Mouse (Mus musculus): Measurements from ENCODE around the gene Nectin3.
"Not testable (repeated sequence)": the region's sequence is repeated elsewhere in the genome, so short reads cannot be mapped to it uniquely, and the experiment has no call there.

The Nectin3 gene

DNA sequence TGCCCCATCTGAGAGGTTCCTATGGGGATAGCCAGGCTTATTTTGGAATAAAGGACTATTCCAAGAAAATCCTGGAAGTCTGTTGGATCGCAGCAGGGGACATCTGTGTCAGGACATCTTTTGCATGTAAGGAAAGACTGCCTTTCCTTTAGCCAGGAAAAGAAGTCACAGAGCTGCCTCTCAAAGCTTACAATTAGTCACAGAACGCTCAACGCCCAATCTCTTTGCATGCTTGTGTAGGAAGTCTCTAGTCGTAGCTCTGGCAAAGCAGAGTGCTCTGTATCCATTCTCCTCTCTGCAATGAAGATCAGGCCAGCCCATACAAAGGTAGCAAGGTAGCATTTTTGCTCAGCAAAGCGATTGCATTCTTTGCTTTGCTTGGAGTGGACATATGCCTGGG lies 114.0 kb downstream of the Nectin3 start:
- no peak for DNase-seq (ENCODE audit: low read depth, low spot score)
- no peaks in the 10 kb centered on the region for H3K27me3 ChIP-seq (ENCODE audit: control insufficient read depth, insufficient read depth, low read length, poor library complexity, severe bottlenecking)
- no peaks in the 10 kb centered on the region for H3K36me3 ChIP-seq (ENCODE audit: control insufficient read depth, insufficient read depth, low read length, poor library complexity, severe bottlenecking)

- no peaks in the 10 kb centered on the region for H3K36me3 ChIP-seq (ENCODE audit: control insufficient read depth, insufficient read depth, low read length, poor library complexity, severe bottlenecking)
- no peak for DNase-seq (ENCODE audit: low read depth, low spot score)
- no peaks in the 10 kb centered on the region for H3K27me3 ChIP-seq (ENCODE audit: control insufficient read depth, insufficient read depth, low read length, poor library complexity, severe bottlenecking)
These were observed 115.0 kb downstream of the Nectin3 start for GRCm38 (mm10) chr16:46383344-46383743.

DNA sequence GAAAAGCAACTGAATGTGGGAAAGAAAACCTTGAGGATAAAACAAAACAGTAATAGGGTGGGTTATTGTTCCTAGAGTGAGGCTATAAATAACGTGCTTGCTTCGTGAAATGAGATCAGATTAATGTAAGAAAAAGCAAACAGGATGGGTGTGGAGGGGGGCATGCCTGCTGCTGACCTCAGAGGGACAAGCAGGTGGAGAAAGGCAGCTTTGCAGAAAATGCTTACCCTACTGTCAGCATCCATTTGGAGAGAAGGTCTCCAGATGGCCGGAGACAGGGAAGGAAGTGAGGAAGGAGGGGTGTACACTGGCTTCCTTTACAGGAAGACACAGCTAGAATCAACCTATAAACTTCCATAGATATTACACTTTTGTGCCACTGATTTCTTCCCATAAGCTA lies 121.8 kb downstream of the Nectin3 start:
- Histone ChIP-seq H3K36me3 (ENCODE audit: control insufficient read depth, insufficient read depth, low read length, poor library complexity, severe bottlenecking) (no peaks in the 10 kb centered on the region), H3K27me3 (ENCODE audit: control insufficient read depth, insufficient read depth, low read length, poor library complexity, severe bottlenecking) (no peaks in the 10 kb centered on the region)
- DNase-seq (ENCODE audit: low read depth, low spot score) = no peak

- Histone ChIP-seq H3K27me3 (ENCODE audit: control insufficient read depth, insufficient read depth, low read length, poor library complexity, severe bottlenecking) (no peaks in the 10 kb centered on the region), H3K36me3 (ENCODE audit: control insufficient read depth, insufficient read depth, low read length, poor library complexity, severe bottlenecking) (no peaks in the 10 kb centered on the region)
- DNase-seq (ENCODE audit: low read depth, low spot score) = no peak
These were observed 136.3 kb downstream of the Nectin3 start for GRCm38 (mm10) chr16:46362022-46362421.

DNA sequence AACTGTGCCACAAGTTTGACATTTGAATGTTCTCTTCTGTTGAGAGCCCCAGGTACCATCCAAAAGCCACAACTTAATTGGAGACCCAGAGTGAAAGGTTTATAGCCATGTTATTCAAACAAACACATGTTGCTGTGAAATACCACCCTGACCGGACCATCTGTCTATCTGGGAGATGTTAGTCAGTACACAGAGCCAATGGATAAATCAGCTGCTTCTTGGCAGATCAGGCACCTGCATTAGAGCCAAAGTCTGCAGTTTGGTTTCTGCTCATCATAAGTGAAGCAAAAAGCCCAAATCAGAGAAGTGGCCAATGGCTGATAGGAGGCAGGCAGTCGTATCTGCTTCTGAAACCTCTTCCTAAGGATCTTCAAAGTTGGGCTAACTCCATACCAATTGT lies 140.7 kb downstream of the Nectin3 start:
- not testable (repeated sequence) for DNase-seq (ENCODE audit: low read depth, low spot score); H3K27me3 ChIP-seq (ENCODE audit: control insufficient read depth, insufficient read depth, low read length, poor library complexity, severe bottlenecking); H3K36me3 ChIP-seq (ENCODE audit: control insufficient read depth, insufficient read depth, low read length, poor library complexity, severe bottlenecking)

GRCm38 (mm10) chr16:46356663-46357062 lies 141.7 kb downstream of the Nectin3 start:
- H3K36me3 ChIP-seq (ENCODE audit: control insufficient read depth, insufficient read depth, low read length, poor library complexity, severe bottlenecking) = no peaks in the 10 kb centered on the region
- no peaks in the 10 kb centered on the region for H3K27me3 ChIP-seq (ENCODE audit: control insufficient read depth, insufficient read depth, low read length, poor library complexity, severe bottlenecking)
- DNase-seq (ENCODE audit: low read depth, low spot score) = no peak

Measured in splenic B cell, adult 2 months (primary cell).